Mouse (Mus musculus): ENCODE measurements around the gene Cenpo. TPM values are rescaled to one million over a fixed set of nuclear protein-coding genes. Genes with fewer than 3 reads are reported as not detected.
A peak's percentile ranks its signal among the peaks of the same experiment; 100 is the strongest.

The Cenpo gene
- total RNA-seq, 2 experiments from 2014 or later, result 4.5 to 4.6 TPM

DNA sequence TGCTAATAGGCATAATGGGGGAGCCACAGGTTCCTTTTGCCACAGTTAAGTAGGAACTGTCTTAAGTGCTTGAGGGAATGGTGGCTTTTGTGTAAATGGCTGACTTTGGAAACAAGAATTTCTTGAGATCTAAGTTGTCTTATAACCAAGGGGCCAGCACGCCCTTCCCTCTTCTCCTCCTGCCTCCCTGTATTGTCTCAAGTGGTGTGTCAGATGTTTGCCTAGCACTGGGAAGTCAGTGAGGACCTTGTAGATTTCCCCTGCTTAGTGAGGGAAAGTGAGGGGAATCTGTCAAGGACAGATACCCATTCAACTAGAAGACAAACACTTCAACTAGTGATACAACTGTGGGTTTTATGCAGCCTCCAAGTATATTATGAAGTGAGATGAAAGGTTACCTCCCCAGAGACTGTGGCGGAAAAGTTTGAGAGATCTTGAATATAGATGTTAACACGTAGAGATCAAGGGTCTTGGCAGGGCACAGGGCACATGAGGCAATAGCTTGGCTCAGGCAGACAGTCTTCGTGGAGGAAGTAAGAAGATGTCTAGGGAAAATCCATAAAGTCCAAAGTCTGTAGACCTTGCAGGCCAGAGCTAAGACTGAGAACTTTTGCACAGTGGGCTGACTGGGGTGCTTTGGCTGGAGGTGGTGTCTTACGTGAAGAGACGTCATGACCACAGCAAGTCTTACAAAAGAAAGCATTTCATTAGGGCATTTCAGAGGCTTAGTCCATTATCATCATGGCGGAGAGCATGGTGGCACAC is 75.0 kb downstream of the Cenpo start:
- intact Hi-C loops (cut with DNase I), result no loop called here
- no peak for DNase-seq (ENCODE audit: low spot score in 2 of 2)

DNA sequence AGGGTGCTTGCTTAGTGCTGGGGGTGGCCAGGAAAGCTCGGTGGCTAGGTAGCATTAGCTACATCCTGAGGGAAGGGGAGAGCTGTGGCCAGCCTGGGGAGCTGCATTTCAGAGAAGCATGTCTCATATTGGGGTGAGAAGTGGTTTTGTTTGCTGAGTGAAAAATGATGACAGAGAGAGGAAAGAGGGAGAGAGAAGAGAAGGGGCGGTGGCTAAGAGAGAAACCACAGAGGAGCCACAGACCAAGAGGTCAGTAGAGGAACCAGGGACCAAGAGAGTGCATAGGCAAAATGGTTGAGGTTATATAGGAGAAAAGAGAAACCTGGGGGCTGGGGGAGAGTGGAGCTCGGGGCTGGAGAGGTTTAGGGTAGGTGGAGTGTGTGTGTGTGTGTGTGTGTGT is 75.9 kb downstream of the Cenpo start:
- intact Hi-C loops (cut with DNase I), result no loop called here
- DNase-seq (ENCODE audit: low spot score in 2 of 2), result no peak

DNA sequence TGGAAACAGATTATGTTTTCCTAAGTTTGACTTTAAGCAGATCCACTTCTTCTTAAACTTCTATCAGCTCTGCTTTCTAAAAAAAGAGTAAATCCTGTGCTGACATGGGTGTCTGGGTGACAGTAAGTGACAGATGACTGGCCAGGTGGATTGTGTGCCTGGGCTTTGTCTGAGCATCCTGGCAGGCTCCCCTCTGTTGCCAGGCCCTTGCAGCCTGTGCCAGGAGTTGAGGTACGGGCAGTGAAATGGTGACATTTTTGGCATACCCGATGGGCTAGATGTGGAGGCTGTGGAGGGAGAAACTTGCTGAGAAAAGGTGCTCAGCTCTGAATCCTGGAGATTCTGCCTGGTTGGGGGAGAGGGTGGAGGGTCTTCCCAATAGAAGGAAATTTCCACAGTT is 76.6 kb downstream of the Cenpo start:
- DNase-seq (ENCODE audit: low spot score in 2 of 2), result no peak

DNA sequence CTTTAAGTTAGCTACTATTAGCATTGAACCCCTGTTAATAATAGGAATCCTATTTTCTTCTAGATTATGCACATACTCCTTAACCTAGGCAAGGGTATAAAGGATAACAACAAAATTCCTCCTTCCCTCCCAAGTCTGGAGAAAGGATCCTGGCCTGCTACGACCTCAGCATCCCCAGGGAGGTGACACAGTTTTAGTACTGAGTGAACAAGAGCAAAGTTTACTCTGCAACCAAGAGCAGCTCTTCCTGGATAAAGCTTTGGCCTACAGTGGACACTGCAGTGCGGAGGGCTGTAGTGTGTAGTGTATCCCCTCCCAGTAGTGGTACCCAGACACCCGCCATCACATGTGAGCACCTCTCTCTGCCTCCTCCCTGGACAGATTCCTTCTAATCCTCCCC is 82.1 kb downstream of the Cenpo start:
- intact Hi-C loops (cut with DNase I), result no loop called here
- no peak for DNase-seq (ENCODE audit: low spot score in 2 of 2)

More for the DNA sequence above, 76.6 kb downstream of the Cenpo start:
- intact Hi-C loops (cut with DNase I), result no loop called here

DNA sequence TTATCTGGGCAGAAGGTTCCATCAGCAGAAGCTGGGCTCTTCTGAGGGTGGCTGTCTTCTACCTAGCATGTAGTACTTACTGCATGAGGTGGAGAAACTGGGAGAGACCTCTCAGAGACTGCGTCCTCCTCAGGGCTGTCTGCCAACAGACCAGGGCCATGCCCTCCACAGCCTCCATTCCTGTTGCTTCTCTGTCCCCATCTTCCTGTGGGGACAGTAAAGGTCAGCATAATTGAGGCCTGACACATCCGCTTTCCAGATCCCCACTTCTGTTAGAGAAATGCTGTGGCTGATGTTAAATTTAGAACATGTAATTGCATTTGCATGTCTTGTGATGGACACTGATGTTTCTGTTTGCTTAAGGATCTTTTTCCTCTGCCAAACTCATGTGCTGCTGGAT is 83.2 kb downstream of the Cenpo start:
- peak in 1 of 2 experiments; percentile 11 for DNase-seq (ENCODE audit: low spot score in 2 of 2)
- intact Hi-C loops (cut with DNase I), result no loop called here

Other genes starting within 250 kb of the Cenpo start
- gene Efr3b, start 195.4 kb downstream of the Cenpo start, total RNA-seq (2021), result 100 to 1,000 TPM in 1 of 2 experiments, 10 to 100 TPM in 1; 97.7 to 102 TPM
- gene Dnajc27, start 151.7 kb downstream of the Cenpo start, total RNA-seq (2021), result 10 to 100 TPM; 95.2 to 96.9 TPM
- 10 to 100 TPM; 52.4 to 54.1 TPM for gene Adcy3, start 101.2 kb downstream of the Cenpo start, total RNA-seq (2021)
- 10 to 100 TPM in 1 of 2 experiments, 1 to 10 TPM in 1; 9.3 to 10.2 TPM for gene Ptrhd1, start 267 bp downstream of the Cenpo start, total RNA-seq (2021)
- 100 to 1,000 TPM in 1 of 2 experiments, 10 to 100 TPM in 1; 98.4 to 101 TPM for gene Ncoa1, start 242.9 kb upstream of the Cenpo start, total RNA-seq (2021)

Measured in left cerebral cortex, postnatal 25 days (tissue).